In the genomic region with DNA sequence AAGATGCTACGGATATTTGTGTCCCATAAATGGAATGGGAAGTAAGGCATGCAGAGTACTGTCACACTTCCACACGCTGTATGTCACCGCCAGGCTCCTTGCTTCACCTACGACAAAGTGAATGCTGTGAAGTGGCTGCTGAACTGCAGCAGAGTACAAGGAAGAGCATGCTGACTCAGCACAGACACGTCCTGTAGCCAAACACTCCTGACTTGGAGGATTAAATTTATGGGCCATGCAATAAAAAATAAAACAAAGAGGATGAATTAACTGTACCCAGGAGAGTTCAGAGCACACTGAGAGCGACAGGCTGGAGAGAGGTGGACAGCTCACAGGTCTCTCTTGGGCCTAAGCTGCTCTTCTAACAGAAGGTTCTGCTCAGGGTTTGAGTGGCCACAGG, we compare ENCODE assay signal across 23 mouse cellular contexts.
DNase-seq lines count a peak whose midpoint lies in the region; ATAC-seq and TF ChIP-seq lines count a peak whose summit lies in the region.
"Had no signal": no experiment of that assay in that cellular context is flagged by ENCODE, and none has a peak within 500 bp of the region (broad histone marks: within the 10 kb centered on the region; RNA-seq: fewer than 3 reads in every experiment).

No protein-coding gene starts in this region.

- intact Hi-C loops in heart, postnatal 14 days (cut with DNase I): no loop called here
- intact Hi-C loops in gastrocnemius, postnatal 36 days (cut with DNase I): no loop called here

- H3K4me1 ChIP-seq in heart, embryonic 13.5 days: peaks cover 50% of the 10 kb centered on the region
- 0 out of 2 replicates have a peak, but pooled peaks cover 10% of the 10 kb centered on the region for H3K4me1 ChIP-seq in kidney, postnatal 0 days (replicated peaks; ENCODE audit: insufficient read depth, low read length)
- peaks cover 8% of the 10 kb centered on the region; the same call in 1 of the 2 replicates for H3K4me1 ChIP-seq in kidney, adult 2 months (ENCODE audit: control insufficient read depth, insufficient read depth, low read length)
- H3K4me1 ChIP-seq in ES-Bruce4 (ENCODE audit: control insufficient read depth, insufficient read depth, low read length): peaks cover 6% of the 10 kb centered on the region
- H3K4me1 ChIP-seq in stomach, embryonic 16.5 days (ENCODE audit: control insufficient read depth, insufficient read depth, low read length): peaks cover 18% of the 10 kb centered on the region

- H3K9ac ChIP-seq in heart, embryonic 13.5 days: no peak overlapping the region
- no peak overlapping the region for H3K9ac ChIP-seq in kidney, postnatal 0 days (ENCODE audit: low read depth, low read length)
- H3K9ac ChIP-seq in ES-Bruce4 (ENCODE audit: low read depth, poor library complexity, severe bottlenecking): no peak overlapping the region
- H3K9ac ChIP-seq in stomach, embryonic 16.5 days (ENCODE audit: low read length): no peak overlapping the region
- H3K9ac ChIP-seq: forebrain, embryonic 13.5 days; intestine, embryonic 15.5 days; limb, embryonic 12.5 days; liver, embryonic 14.5 days; lung, embryonic 15.5 days; neural tube, embryonic 12.5 days had no signal

- no peaks in the 10 kb centered on the region for H3K9me3 ChIP-seq in heart, embryonic 13.5 days
- H3K9me3 ChIP-seq in kidney, postnatal 0 days (replicated peaks; ENCODE audit: low read length): no peaks in the 10 kb centered on the region
- H3K9me3 ChIP-seq in ES-Bruce4 (replicated peaks; ENCODE audit: control insufficient read depth, insufficient read depth, low read length, poor library complexity, severe bottlenecking): no peaks in the 10 kb centered on the region
- no peaks in the 10 kb centered on the region for H3K9me3 ChIP-seq in stomach, embryonic 16.5 days (replicated peaks; ENCODE audit: control insufficient read depth, low read length)
- H3K9me3 ChIP-seq: forebrain, embryonic 13.5 days; intestine, embryonic 15.5 days; limb, embryonic 12.5 days; lung, embryonic 15.5 days; neural tube, embryonic 12.5 days had no signal

- no peak for DNase-seq in heart, postnatal 14 days
- peak; percentile 51 for DNase-seq in kidney, postnatal 0 days (ENCODE audit: low spot score)
- DNase-seq in kidney, adult 2 months: no peak
- no peak for DNase-seq in gastrocnemius, postnatal 36 days
- DNase-seq: adrenal gland, postnatal 14 days; cerebellum, adult 2 months; heart, postnatal 36 days; kidney, postnatal 14 days; lung, postnatal 4 days; midbrain, embryonic 14.5 days had no signal

- TF ChIP-seq CTCF in kidney, postnatal 0 days (IDR thresholded peaks at IDR 0.05; ENCODE audit: low read depth): no peak
- TF ChIP-seq CTCF in kidney, adult 2 months (conservative IDR thresholded peaks at IDR 0.05; ENCODE audit: insufficient read depth, insufficient read length, low read depth, low read length): no peak
- TF ChIP-seq CTCF in ES-Bruce4 (IDR thresholded peaks at IDR 0.05; ENCODE audit: low read depth, low read length): no peak

- 71% methylated on average over 6 of the region's 6 CpGs for WGBS in heart, embryonic 13.5 days
- 30% methylated on average over 6 of the region's 6 CpGs for WGBS in kidney, postnatal 0 days
- 61% methylated on average over 6 of the region's 6 CpGs for WGBS in kidney, adult 2 months
- 75% methylated on average over 6 of the region's 6 CpGs for WGBS in stomach, embryonic 16.5 days

- TF ChIP-seq POLR2A in kidney, adult 2 months (IDR thresholded peaks at IDR 0.05; ENCODE audit: low read depth, low read length): no peak
- TF ChIP-seq POLR2A in ES-Bruce4 (IDR thresholded peaks at IDR 0.05; ENCODE audit: insufficient read depth, low read length): no peak

- peak overlapping the region; percentile 34; the same call in 1 of the 2 replicates for H3K27ac ChIP-seq in heart, embryonic 13.5 days (replicated peaks)
- 0 out of 2 replicates have a peak overlapping the region, but pooled peaks have one; percentile 1 for H3K27ac ChIP-seq in kidney, postnatal 0 days
- no peak overlapping the region for H3K27ac ChIP-seq in kidney, adult 2 months (ENCODE audit: insufficient read depth, low read depth, low read length)
- H3K27ac ChIP-seq in ES-Bruce4 (ENCODE audit: insufficient read depth, low read length): peak overlapping the region; percentile 47; the same call in 1 of the 2 replicates
- peak overlapping the region; percentile 61; the same call in 1 of the 2 replicates for H3K27ac ChIP-seq in stomach, embryonic 16.5 days (ENCODE audit: low read length)
- H3K27ac ChIP-seq: forebrain, embryonic 13.5 days; intestine, embryonic 15.5 days; layer of hippocampus, adult 2 months; limb, embryonic 12.5 days; liver, embryonic 14.5 days; lung, embryonic 15.5 days; neural tube, embryonic 12.5 days had no signal

- no peak overlapping the region for H3K4me2 ChIP-seq in heart, embryonic 13.5 days
- H3K4me2 ChIP-seq in kidney, postnatal 0 days (ENCODE audit: low read length): no peak overlapping the region
- H3K4me2 ChIP-seq in stomach, embryonic 16.5 days (ENCODE audit: low read depth, low read length): no peak overlapping the region
- H3K4me2 ChIP-seq: forebrain, embryonic 13.5 days; heart, embryonic 11.5 days; intestine, embryonic 15.5 days; limb, embryonic 12.5 days; lung, embryonic 15.5 days; neural tube, embryonic 12.5 days had no signal

- no peak for ATAC-seq in heart, embryonic 13.5 days (ENCODE audit: extremely low read depth, insufficient number of reproducible peaks, low FRiP score, low TSS enrichment)
- ATAC-seq in kidney, postnatal 0 days (replicated peaks; ENCODE audit: low FRiP score, low read depth): no peak
- no peak for ATAC-seq in stomach, embryonic 16.5 days (ENCODE audit: insufficient read depth, low FRiP score)
- ATAC-seq: CD4-positive, CD25-positive, alpha-beta regulatory T cell, adult 4 months; forebrain, embryonic 13.5 days; hindbrain, embryonic 16.5 days had no signal

- H3K36me3 ChIP-seq in heart, embryonic 13.5 days: no peaks in the 10 kb centered on the region
- no peaks in the 10 kb centered on the region for H3K36me3 ChIP-seq in kidney, postnatal 0 days (ENCODE audit: insufficient read depth, low read length)
- no peaks in the 10 kb centered on the region for H3K36me3 ChIP-seq in kidney, adult 2 months (ENCODE audit: control insufficient read depth, insufficient read depth, low read length)
- no peaks in the 10 kb centered on the region for H3K36me3 ChIP-seq in ES-Bruce4 (ENCODE audit: control insufficient read depth, insufficient read depth, low read length, poor library complexity, severe bottlenecking)
- H3K36me3 ChIP-seq in stomach, embryonic 16.5 days (ENCODE audit: control insufficient read depth, insufficient read depth, low read length): no peaks in the 10 kb centered on the region
- H3K36me3 ChIP-seq: intestine, embryonic 15.5 days; limb, embryonic 12.5 days; lung, embryonic 15.5 days; neural tube, embryonic 12.5 days had no signal

- no peaks in the 10 kb centered on the region for H3K27me3 ChIP-seq in heart, embryonic 13.5 days (replicated peaks)
- H3K27me3 ChIP-seq in kidney, postnatal 0 days (ENCODE audit: insufficient read depth, low read length): no peaks in the 10 kb centered on the region
- H3K27me3 ChIP-seq in kidney, adult 2 months (replicated peaks; ENCODE audit: control insufficient read depth, insufficient read depth, low read length): no peaks in the 10 kb centered on the region
- H3K27me3 ChIP-seq in ES-Bruce4 (ENCODE audit: control insufficient read depth, insufficient read depth, low read length, poor library complexity, severe bottlenecking): no peaks in the 10 kb centered on the region
- no peaks in the 10 kb centered on the region for H3K27me3 ChIP-seq in stomach, embryonic 16.5 days (ENCODE audit: control insufficient read depth, insufficient read depth, low read length)
- H3K27me3 ChIP-seq: forebrain, embryonic 13.5 days; intestine, embryonic 15.5 days; limb, embryonic 12.5 days; lung, embryonic 15.5 days; neural tube, embryonic 12.5 days had no signal

- H3K4me3 ChIP-seq in heart, embryonic 13.5 days: no peak overlapping the region
- no peak overlapping the region for H3K4me3 ChIP-seq in kidney, postnatal 0 days (replicated peaks; ENCODE audit: low read depth, low read length)
- H3K4me3 ChIP-seq in kidney, adult 2 months (ENCODE audit: insufficient read depth, low read depth, low read length): no peak overlapping the region
- no peak overlapping the region for H3K4me3 ChIP-seq in ES-Bruce4 (ENCODE audit: low read depth, low read length)
- no peak overlapping the region for H3K4me3 ChIP-seq in stomach, embryonic 16.5 days (replicated peaks; ENCODE audit: low read length)
- H3K4me3 ChIP-seq: forebrain, embryonic 13.5 days; intestine, embryonic 15.5 days; layer of hippocampus, adult 2 months; limb, embryonic 12.5 days; lung, embryonic 15.5 days; neural tube, embryonic 12.5 days had no signal

- TF ChIP-seq EP300 in ES-Bruce4 (IDR thresholded peaks at IDR 0.05; ENCODE audit: insufficient read depth, low read depth, low read length): no peak
